In genomic region chr13:89007696-89008427, GRCm38 (mm10) we compare ENCODE assay signal across 22 mouse cellular contexts.
DNase-seq lines count a peak whose midpoint lies in the region; ATAC-seq and TF ChIP-seq lines count a peak whose summit lies in the region.
"Had no signal": no experiment of that assay in that cellular context is flagged by ENCODE, and none has a peak within 500 bp of the region (broad histone marks: within the 10 kb centered on the region; RNA-seq: fewer than 3 reads in every experiment).

No protein-coding gene starts in this region.

- H3K27me3 ChIP-seq in forebrain, embryonic 15.5 days = no peaks in the 10 kb centered on the region
- H3K27me3 ChIP-seq in forebrain, embryonic 12.5 days = no peaks in the 10 kb centered on the region
- H3K27me3 ChIP-seq in hindbrain, postnatal 0 days (ENCODE audit: insufficient read depth, low read length) = no peaks in the 10 kb centered on the region
- H3K27me3 ChIP-seq in hindbrain, embryonic 13.5 days = no peaks in the 10 kb centered on the region
- H3K27me3 ChIP-seq: heart, embryonic 12.5 days; heart, embryonic 15.5 days; hindbrain, embryonic 12.5 days; intestine, embryonic 15.5 days had no signal

- peak overlapping the region; percentile 31; the same call in 1 of the 2 replicates for H3K27ac ChIP-seq in forebrain, embryonic 15.5 days (replicated peaks)
- H3K27ac ChIP-seq in forebrain, embryonic 12.5 days = no peak overlapping the region
- H3K27ac ChIP-seq in hindbrain, postnatal 0 days = no peak overlapping the region
- no peak overlapping the region for H3K27ac ChIP-seq in hindbrain, embryonic 13.5 days
- H3K27ac ChIP-seq: heart, embryonic 15.5 days; hindbrain, embryonic 12.5 days; intestine, embryonic 15.5 days had no signal

- H3K4me3 ChIP-seq in forebrain, embryonic 15.5 days = no peak overlapping the region
- H3K4me3 ChIP-seq in forebrain, embryonic 12.5 days (replicated peaks) = no peak overlapping the region
- H3K4me3 ChIP-seq in hindbrain, postnatal 0 days (ENCODE audit: low read length) = no peak overlapping the region
- H3K4me3 ChIP-seq in hindbrain, embryonic 13.5 days = no peak overlapping the region
- H3K4me3 ChIP-seq: heart, embryonic 12.5 days; heart, embryonic 15.5 days; hindbrain, embryonic 12.5 days; intestine, embryonic 15.5 days had no signal

- intact Hi-C loops in left cerebral cortex, postnatal 14 days (cut with DNase I) = no loop called here

- H3K36me3 ChIP-seq in forebrain, embryonic 15.5 days = no peaks in the 10 kb centered on the region
- H3K36me3 ChIP-seq in forebrain, embryonic 12.5 days (replicated peaks) = no peaks in the 10 kb centered on the region
- H3K36me3 ChIP-seq in hindbrain, postnatal 0 days (ENCODE audit: insufficient read depth, low read length) = no peaks in the 10 kb centered on the region
- no peaks in the 10 kb centered on the region for H3K36me3 ChIP-seq in hindbrain, embryonic 13.5 days
- H3K36me3 ChIP-seq: heart, embryonic 12.5 days; heart, embryonic 15.5 days; hindbrain, embryonic 12.5 days; intestine, embryonic 15.5 days had no signal

- H3K9ac ChIP-seq in forebrain, embryonic 15.5 days (replicated peaks) = no peak overlapping the region
- H3K9ac ChIP-seq in forebrain, embryonic 12.5 days = no peak overlapping the region
- H3K9ac ChIP-seq in hindbrain, postnatal 0 days (replicated peaks; ENCODE audit: low read length) = no peak overlapping the region
- H3K9ac ChIP-seq in hindbrain, embryonic 13.5 days = no peak overlapping the region
- H3K9ac ChIP-seq: heart, embryonic 12.5 days; heart, embryonic 15.5 days; hindbrain, embryonic 12.5 days; intestine, embryonic 15.5 days had no signal

- no peak for TF ChIP-seq POLR2A in brain, embryonic 14.5 days (IDR thresholded peaks at IDR 0.05; ENCODE audit: borderline replicate concordance, extremely low read depth, insufficient read depth, insufficient read length, poor library complexity, severe bottlenecking)

- no peak for TF ChIP-seq CTCF in hindbrain, postnatal 0 days (IDR thresholded peaks at IDR 0.05; ENCODE audit: low read depth)
- TF ChIP-seq CTCF in brain, embryonic 14.5 days (IDR thresholded peaks at IDR 0.05; ENCODE audit: borderline replicate concordance, extremely low read depth, insufficient read depth, insufficient read length) = no peak

- H3K9me3 ChIP-seq in forebrain, embryonic 15.5 days = no peaks in the 10 kb centered on the region
- H3K9me3 ChIP-seq in forebrain, embryonic 12.5 days = no peaks in the 10 kb centered on the region
- no peaks in the 10 kb centered on the region for H3K9me3 ChIP-seq in hindbrain, postnatal 0 days (ENCODE audit: low read length)
- H3K9me3 ChIP-seq in hindbrain, embryonic 13.5 days = no peaks in the 10 kb centered on the region
- H3K9me3 ChIP-seq: heart, embryonic 12.5 days; heart, embryonic 15.5 days; hindbrain, embryonic 12.5 days; intestine, embryonic 15.5 days had no signal

- peak; percentile 3 for DNase-seq in hindbrain, postnatal 0 days (ENCODE audit: low spot score)
- peak; percentile 3 for DNase-seq in brain, adult 2 months (ENCODE audit: low read depth, low spot score)
- peak; percentile 71 for DNase-seq in brain, embryonic 14.5 days (ENCODE audit: low read depth)
- DNase-seq in layer of hippocampus, postnatal 36 days = no peak
- no peak for DNase-seq in left cerebral cortex, postnatal 14 days (ENCODE audit: low spot score in 2 of 2)
- DNase-seq: adrenal gland, adult 2 months; adrenal gland, postnatal 14 days; cerebellum, adult 18-20 months; cerebellum, adult 9-10 months; gastrocnemius, postnatal 25 days; heart, adult 18-20 months; heart, postnatal 10 days; heart, postnatal 36 days; kidney, adult 11 months had no signal

- peak; percentile 78 for ATAC-seq in forebrain, embryonic 15.5 days (replicated peaks)
- ATAC-seq in forebrain, embryonic 12.5 days (ENCODE audit: low FRiP score) = no peak
- ATAC-seq in hindbrain, postnatal 0 days = no peak
- no peak for ATAC-seq in hindbrain, embryonic 13.5 days (ENCODE audit: low FRiP score)
- ATAC-seq: CD4-positive, CD25-positive, alpha-beta regulatory T cell, adult 4 months; intestine, embryonic 15.5 days had no signal

- WGBS in forebrain, embryonic 15.5 days = 59% methylated on average over 4 of the region's 4 CpGs
- WGBS in forebrain, embryonic 12.5 days = 90% methylated on average over 4 of the region's 4 CpGs
- WGBS in hindbrain, postnatal 0 days = 62% methylated on average over 4 of the region's 4 CpGs
- 78% methylated on average over 4 of the region's 4 CpGs for WGBS in hindbrain, embryonic 13.5 days

- no peaks in the 10 kb centered on the region; the same call in 1 of the 2 replicates for H3K4me1 ChIP-seq in forebrain, embryonic 15.5 days
- H3K4me1 ChIP-seq in forebrain, embryonic 12.5 days = no peaks in the 10 kb centered on the region
- H3K4me1 ChIP-seq in hindbrain, postnatal 0 days (ENCODE audit: insufficient read depth, low read length) = no peaks in the 10 kb centered on the region
- H3K4me1 ChIP-seq in hindbrain, embryonic 13.5 days (replicated peaks) = no peaks in the 10 kb centered on the region
- H3K4me1 ChIP-seq: heart, embryonic 12.5 days; heart, embryonic 15.5 days; hindbrain, embryonic 12.5 days; intestine, embryonic 15.5 days had no signal

- H3K4me2 ChIP-seq in forebrain, embryonic 15.5 days (replicated peaks) = no peak overlapping the region
- no peak overlapping the region for H3K4me2 ChIP-seq in forebrain, embryonic 12.5 days
- no peak overlapping the region for H3K4me2 ChIP-seq in hindbrain, postnatal 0 days (ENCODE audit: low read depth, low read length)
- H3K4me2 ChIP-seq in hindbrain, embryonic 13.5 days = no peak overlapping the region
- H3K4me2 ChIP-seq: heart, embryonic 12.5 days; heart, embryonic 15.5 days; hindbrain, embryonic 12.5 days; intestine, embryonic 15.5 days had no signal

Comparison
In these comparisons a context has a peak if more than half of its experiments do, and no peak if none do; other contexts are left out.
1. DNase-seq: peak in hindbrain, postnatal 0 days (single experiment), brain, adult 2 months (single experiment) and brain, embryonic 14.5 days (single experiment); none in layer of hippocampus, postnatal 36 days (0 of 2) and left cerebral cortex, postnatal 14 days (0 of 2).